Comparison of ENCODE assay signal across 8 mouse cellular contexts in the genomic region with DNA sequence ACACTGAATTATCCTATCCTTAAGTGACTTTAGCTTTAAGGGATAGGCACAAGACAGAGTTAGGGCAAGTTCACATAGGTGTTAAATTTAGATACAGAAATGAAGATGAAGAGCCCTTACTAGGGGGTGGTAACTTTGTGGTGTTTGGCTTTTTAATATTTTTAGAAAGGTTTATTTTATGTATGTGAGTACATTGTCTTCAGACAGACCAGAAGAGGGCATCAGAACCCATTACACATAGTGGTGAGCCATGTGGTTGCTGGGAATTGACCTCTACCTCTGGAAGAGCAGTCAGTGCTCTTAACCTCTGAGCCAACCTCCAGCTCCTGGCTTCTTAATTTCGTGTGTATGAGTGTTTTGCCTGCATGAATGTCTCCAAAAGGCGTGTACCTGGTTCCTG. TPM values are rescaled to one million over a fixed set of nuclear protein-coding genes. Genes with fewer than 3 reads are reported as not detected.
DNase-seq lines count a peak whose midpoint lies in the region; ATAC-seq lines count a peak whose summit lies in the region.

No protein-coding gene starts in this region.

- peaks cover 2% of the 10 kb centered on the region; the same call in 1 of the 2 replicates for H3K4me1 ChIP-seq in embryonic facial prominence, embryonic 11.5 days (ENCODE audit: control insufficient read depth, insufficient read depth, low read length)
- peaks cover 16% of the 10 kb centered on the region for H3K4me1 ChIP-seq in kidney, embryonic 16.5 days (ENCODE audit: insufficient read depth, low read length)
- peaks cover 19% of the 10 kb centered on the region for H3K4me1 ChIP-seq in neural tube, embryonic 12.5 days

- no peak for ATAC-seq in embryonic facial prominence, embryonic 11.5 days (replicated peaks; ENCODE audit: insufficient number of reproducible peaks, low FRiP score, low TSS enrichment, low read depth)
- no peak for ATAC-seq in kidney, embryonic 16.5 days (ENCODE audit: low FRiP score, low TSS enrichment)
- ATAC-seq in neural tube, embryonic 12.5 days (ENCODE audit: low FRiP score, low read depth): no peak

- no peaks in the 10 kb centered on the region for H3K27me3 ChIP-seq in embryonic facial prominence, embryonic 11.5 days (ENCODE audit: control insufficient read depth, insufficient read depth, low read length)
- H3K27me3 ChIP-seq in kidney, embryonic 16.5 days (ENCODE audit: insufficient read depth, low read length): no peaks in the 10 kb centered on the region
- no peaks in the 10 kb centered on the region for H3K27me3 ChIP-seq in neural tube, embryonic 12.5 days (replicated peaks)

- H3K36me3 ChIP-seq in embryonic facial prominence, embryonic 11.5 days (replicated peaks; ENCODE audit: control insufficient read depth, insufficient read depth, low read depth, low read length): no peaks in the 10 kb centered on the region; the same call in 1 of the 2 replicates
- peaks cover 23% of the 10 kb centered on the region for H3K36me3 ChIP-seq in kidney, embryonic 16.5 days (ENCODE audit: insufficient read depth, low read length)
- H3K36me3 ChIP-seq in neural tube, embryonic 12.5 days: peaks cover 29% of the 10 kb centered on the region; the same call in 1 of the 2 replicates

- peak overlapping the region; percentile 33 for H3K4me2 ChIP-seq in embryonic facial prominence, embryonic 11.5 days (ENCODE audit: low read depth, low read length)
- H3K4me2 ChIP-seq in kidney, embryonic 16.5 days (replicated peaks; ENCODE audit: low read depth, low read length): peak overlapping the region; percentile 88
- peak overlapping the region; percentile 79 for H3K4me2 ChIP-seq in neural tube, embryonic 12.5 days (replicated peaks)

- peak overlapping the region; percentile 8; the same call in 1 of the 2 replicates for H3K4me3 ChIP-seq in embryonic facial prominence, embryonic 11.5 days (ENCODE audit: low read depth, low read length)
- peak overlapping the region; percentile 20 for H3K4me3 ChIP-seq in kidney, embryonic 16.5 days (ENCODE audit: low read length)
- peak overlapping the region; percentile 13; the same call in 1 of the 2 replicates for H3K4me3 ChIP-seq in neural tube, embryonic 12.5 days

- no peaks in the 10 kb centered on the region for H3K9me3 ChIP-seq in embryonic facial prominence, embryonic 11.5 days (replicated peaks; ENCODE audit: control insufficient read depth, low read length)
- H3K9me3 ChIP-seq in kidney, embryonic 16.5 days (ENCODE audit: low read length): no peaks in the 10 kb centered on the region
- no peaks in the 10 kb centered on the region for H3K9me3 ChIP-seq in neural tube, embryonic 12.5 days

- peak; percentile 43 for DNase-seq in kidney, adult 9 months
- no peak for DNase-seq in kidney, postnatal 25 days
- peak; percentile 14 for DNase-seq in embryonic facial prominence, embryonic 11.5 days (ENCODE audit: low spot score)
- no peak for DNase-seq in spleen, postnatal 14 days (ENCODE audit: low spot score in 2 of 2)
- no peak for DNase-seq in layer of hippocampus, adult 8-10 months (ENCODE audit: low spot score in 2 of 2)
- no peak for DNase-seq in frontal cortex, adult 2 months (ENCODE audit: extremely low spot score in 1 of 2, low spot score in 1 of 2)

- no peak overlapping the region for H3K9ac ChIP-seq in embryonic facial prominence, embryonic 11.5 days (replicated peaks; ENCODE audit: low read length)
- no peak overlapping the region for H3K9ac ChIP-seq in kidney, embryonic 16.5 days (replicated peaks; ENCODE audit: low read length)
- H3K9ac ChIP-seq in neural tube, embryonic 12.5 days: peak overlapping the region; percentile 21; the same call in 1 of the 2 replicates

- 53% methylated on average over 2 of the region's 2 CpGs for WGBS in embryonic facial prominence, embryonic 11.5 days
- WGBS in kidney, embryonic 16.5 days: 51% methylated on average over 2 of the region's 2 CpGs
- 69% methylated on average over 2 of the region's 2 CpGs for WGBS in neural tube, embryonic 12.5 days

- H3K27ac ChIP-seq in embryonic facial prominence, embryonic 11.5 days (replicated peaks; ENCODE audit: low read depth, low read length): no peak overlapping the region
- H3K27ac ChIP-seq in kidney, embryonic 16.5 days (ENCODE audit: low read length): no peak overlapping the region
- no peak overlapping the region for H3K27ac ChIP-seq in neural tube, embryonic 12.5 days

RNA-seq across cellular contexts. Expression of a gene that starts 1.4 kb away (rescaled TPM):
- polyA plus RNA-seq in embryonic facial prominence, embryonic 11.5 days (2014; fragmentation: Nextera tagmentation; extraction: Ambion mirVana): 31.2 and 34.1 TPM in 2 replicates
- polyA plus RNA-seq in kidney, embryonic 16.5 days (2015; fragmentation: Nextera tagmentation; extraction: Ambion mirVana): 26.8 and 33.7 TPM in 2 replicates
- 37.6 and 38.3 TPM in 2 replicates for polyA plus RNA-seq in neural tube, embryonic 12.5 days (2016; fragmentation: Nextera tagmentation; extraction: Ambion mirVana)
- total RNA-seq in layer of hippocampus, adult 8-10 months (2022): 10 to 100 TPM; 12.4 to 16.1 (median 13.4) TPM
- 12.6 and 14.1 TPM in 2 replicates for polyA plus RNA-seq in frontal cortex, adult 2 months (2012; rRNA removed)

RNA-seq across cellular contexts. Expression of a gene that starts 1.5 kb away (rescaled TPM):
- polyA plus RNA-seq in embryonic facial prominence, embryonic 11.5 days (2014; fragmentation: Nextera tagmentation; extraction: Ambion mirVana): 157 and 185 TPM in 2 replicates
- 92.1 and 93.4 TPM in 2 replicates for polyA plus RNA-seq in kidney, embryonic 16.5 days (2015; fragmentation: Nextera tagmentation; extraction: Ambion mirVana)
- 100 and 101 TPM in 2 replicates for polyA plus RNA-seq in neural tube, embryonic 12.5 days (2016; fragmentation: Nextera tagmentation; extraction: Ambion mirVana)
- total RNA-seq in layer of hippocampus, adult 8-10 months (2022): 10 to 100 TPM; 20.9 to 24.9 (median 22.1) TPM
- polyA plus RNA-seq in frontal cortex, adult 2 months (2012; rRNA removed): 15.1 and 16.4 TPM in 2 replicates

RNA-seq across cellular contexts. Expression of a gene that starts 16.9 kb away (rescaled TPM):
- polyA plus RNA-seq in embryonic facial prominence, embryonic 11.5 days (2014; fragmentation: Nextera tagmentation; extraction: Ambion mirVana): 14.3 and 18.2 TPM in 2 replicates
- polyA plus RNA-seq in kidney, embryonic 16.5 days (2015; fragmentation: Nextera tagmentation; extraction: Ambion mirVana): 7.8 and 9.1 TPM in 2 replicates
- 14.1 and 15.7 TPM in 2 replicates for polyA plus RNA-seq in neural tube, embryonic 12.5 days (2016; fragmentation: Nextera tagmentation; extraction: Ambion mirVana)
- 10 to 100 TPM; 21.6 to 29.3 (median 23.6) TPM for total RNA-seq in layer of hippocampus, adult 8-10 months (2022)
- polyA plus RNA-seq in frontal cortex, adult 2 months (2012; rRNA removed): 15.9 and 17.7 TPM in 2 replicates

Comparison
In these comparisons a context has a peak if more than half of its experiments do, and no peak if none do; other contexts are left out.
1. DNase-seq: peak in kidney, adult 9 months (single experiment) and embryonic facial prominence, embryonic 11.5 days (single experiment); none in kidney, postnatal 25 days (0 of 2), spleen, postnatal 14 days (0 of 2), layer of hippocampus, adult 8-10 months (0 of 2) and frontal cortex, adult 2 months (0 of 2).
2. H3K4me2 ChIP-seq: peak in every context shown above with its lines; median percentile 88 in kidney, embryonic 16.5 days; 79 in neural tube, embryonic 12.5 days; 33 in embryonic facial prominence, embryonic 11.5 days.
3. Peak in every context shown above with its lines, with median percentiles within 50 percentile points of each other: H3K4me3 ChIP-seq.